Mouse (Mus musculus) lung, postnatal 25 days (tissue): ENCODE measurements around the gene Sprr4.
"Not testable (repeated sequence)": the region's sequence is repeated elsewhere in the genome, so short reads cannot be mapped to it uniquely, and the experiment has no call there.

Source experiments
- DNase-seq: peaks from one replicate; pipeline ENCODE4 v3.0.0; 2022; ENCODE audit warnings: low spot score

The Sprr4 gene

DNA sequence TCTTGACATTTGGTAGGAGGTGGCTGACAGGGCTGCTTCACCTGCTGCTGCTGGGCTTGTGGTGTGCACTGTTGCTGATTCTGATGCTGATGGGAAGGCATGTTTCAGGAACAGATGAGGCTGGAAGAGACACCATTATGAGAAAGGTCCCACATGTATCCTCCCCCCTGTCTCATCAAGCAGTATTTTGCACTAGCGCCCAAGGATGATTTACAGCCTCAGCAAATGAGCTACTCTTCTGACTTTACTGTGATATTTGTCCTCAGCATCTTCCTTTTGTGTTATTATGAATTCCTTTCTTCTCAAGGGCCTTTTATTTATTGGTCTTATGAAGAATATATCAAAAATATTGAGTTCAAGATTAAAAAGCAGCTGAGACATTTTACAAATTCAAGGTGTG lies at the start of gene Sprr4:
Gene Sprr4 (minus strand): TSS at position 101 of the 400 bp plus-strand sequence.
- no peak for DNase-seq

DNA sequence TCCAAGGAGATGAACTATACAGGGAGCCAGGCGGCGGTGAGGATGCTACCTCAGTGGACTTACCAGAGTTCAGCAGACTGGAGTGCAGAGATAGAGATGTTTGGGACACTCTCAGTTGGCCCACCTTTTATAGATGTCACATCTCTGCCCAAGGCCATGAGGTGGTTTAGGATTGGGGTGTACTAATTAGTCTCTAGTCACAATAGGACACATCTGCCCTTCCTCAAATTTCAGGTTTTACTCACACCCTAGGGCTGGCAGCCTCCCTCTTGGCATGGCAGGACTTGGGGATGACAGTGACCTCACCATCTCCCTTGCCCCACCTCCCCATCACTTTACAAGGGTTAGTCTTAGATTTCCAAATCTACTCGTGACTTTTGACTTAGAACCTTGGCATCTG lies 34.1 kb upstream of the Sprr4 start, which contains the start of gene 2310046K23Rik:
Gene 2310046K23Rik (minus strand): TSS at position 101 of the 400 bp plus-strand sequence.
- no peak for DNase-seq

DNA sequence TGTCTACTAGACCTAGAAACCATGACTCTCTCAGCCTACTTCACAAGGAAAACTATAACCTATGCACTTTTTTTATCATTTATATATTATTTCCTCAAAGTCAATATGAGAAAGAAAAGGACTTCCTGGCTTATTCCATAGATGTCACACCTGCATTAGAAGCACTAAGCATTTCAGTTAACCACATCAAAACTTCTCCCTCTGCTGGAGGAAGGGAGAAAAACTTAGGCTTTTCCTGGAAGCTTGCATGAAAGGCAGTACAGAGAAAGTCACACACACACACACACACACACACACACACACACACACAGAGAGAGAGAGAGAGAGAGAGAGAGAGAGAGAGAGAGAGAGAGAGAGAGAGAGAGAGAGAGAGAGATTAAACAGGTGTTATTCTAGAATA lies 12.0 kb upstream of the Sprr4 start:
- no peak for DNase-seq

- no peak for DNase-seq
These were observed 10.5 kb upstream of the Sprr4 start for GRCm38 (mm10) chr3:92510786-92511185.

DNA sequence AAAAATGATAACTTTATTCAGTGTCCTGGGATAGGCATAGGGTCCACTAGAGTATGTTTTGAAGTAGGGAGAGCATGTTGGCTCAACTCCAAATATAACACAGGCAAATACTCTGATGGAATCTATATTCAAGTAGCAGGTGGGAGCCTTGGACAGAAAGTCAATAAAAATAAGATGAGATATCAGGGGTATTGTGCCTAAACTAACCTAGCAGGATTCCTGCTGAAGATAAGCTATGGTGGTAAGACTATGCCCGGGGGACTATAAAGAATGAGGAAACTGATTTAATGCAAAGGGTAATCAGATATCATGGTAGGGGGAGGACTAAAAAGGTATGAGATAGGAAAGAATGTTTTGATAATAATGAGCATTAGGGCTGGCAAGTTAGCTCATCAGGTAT lies 7.9 kb upstream of the Sprr4 start:
- DNase-seq, result no peak

DNA sequence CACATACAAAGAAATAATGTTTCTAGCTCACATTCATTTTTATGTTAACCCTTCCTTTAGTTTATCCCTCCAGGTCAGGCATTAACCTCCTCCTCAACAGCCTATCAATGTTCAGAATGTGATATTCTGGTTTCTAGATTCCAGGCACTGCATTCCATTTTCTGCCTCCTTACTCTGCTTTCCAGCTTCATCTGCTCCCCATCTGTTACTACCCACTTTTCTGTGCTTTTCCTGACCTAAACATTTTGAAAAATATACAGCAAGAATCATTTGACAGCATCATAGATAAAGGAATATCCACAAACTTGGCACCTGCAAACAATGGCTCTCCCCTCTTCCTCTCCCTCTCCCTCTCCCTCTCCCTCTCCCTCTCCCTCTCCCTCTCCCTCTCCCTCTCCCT lies 3.2 kb upstream of the Sprr4 start:
- no peak for DNase-seq

DNA sequence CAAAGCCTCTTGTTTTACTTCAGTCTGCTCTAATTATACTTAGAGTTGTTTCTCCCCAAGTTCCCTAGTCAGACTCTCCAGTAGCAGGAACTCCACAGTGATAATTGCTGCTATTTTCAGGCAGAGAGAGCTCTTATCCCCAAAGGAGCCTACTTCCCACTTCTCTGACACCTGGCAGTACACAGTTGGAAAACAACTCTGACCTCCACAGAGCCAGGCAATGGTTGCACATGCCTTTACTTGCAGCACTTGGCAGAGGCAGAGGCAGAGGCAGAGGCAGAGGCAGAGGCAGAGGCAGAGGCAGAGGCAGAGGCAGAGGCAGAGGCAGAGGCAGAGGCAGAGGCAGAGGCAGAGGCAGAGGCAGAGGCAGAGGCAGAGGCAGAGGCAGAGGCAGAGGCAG lies 10.0 kb downstream of the Sprr4 start:
- DNase-seq, result not testable (repeated sequence)

DNA sequence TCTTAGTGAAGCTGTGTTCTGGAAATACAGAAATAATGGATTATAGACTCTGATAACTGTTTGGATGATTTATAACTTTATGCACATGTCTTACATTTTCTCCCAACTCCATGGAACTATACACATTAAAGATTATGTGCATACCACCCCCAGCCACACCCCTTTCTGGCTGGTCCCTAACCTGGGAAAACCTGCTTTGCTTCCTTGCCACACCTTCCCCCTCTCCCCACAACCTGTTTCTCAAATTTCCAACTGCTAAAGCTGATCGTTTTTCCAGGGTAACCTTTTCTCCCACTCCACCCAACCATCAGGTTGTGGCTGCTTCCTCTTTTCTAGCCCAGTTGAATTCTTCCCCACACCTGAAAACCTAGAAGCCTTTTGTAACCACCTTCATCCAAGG lies 14.0 kb downstream of the Sprr4 start:
- no peak for DNase-seq

DNA sequence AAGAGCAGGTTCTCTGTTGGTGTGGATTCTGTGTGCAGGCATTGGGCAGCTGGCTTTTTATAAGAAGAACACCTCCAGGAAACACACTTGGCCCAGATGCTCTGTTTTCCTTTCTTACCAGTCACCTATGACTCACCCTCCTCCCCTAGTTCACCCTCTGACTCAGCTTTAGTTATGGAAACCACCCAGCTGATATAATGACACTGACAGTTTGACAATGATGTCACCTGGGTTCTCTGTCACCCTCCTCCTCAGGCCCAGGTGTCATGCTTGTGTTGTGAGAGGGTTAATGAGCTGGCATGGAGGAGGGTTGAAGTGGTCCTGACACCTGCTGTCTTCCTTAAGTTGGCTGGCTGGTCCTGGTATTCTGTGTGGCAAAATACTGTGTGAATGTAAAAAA lies 14.4 kb downstream of the Sprr4 start, which contains the start of gene Sprr1a:
Gene Sprr1a (minus strand): TSS at position 33 of the 400 bp plus-strand sequence.
- no peak for DNase-seq

DNA sequence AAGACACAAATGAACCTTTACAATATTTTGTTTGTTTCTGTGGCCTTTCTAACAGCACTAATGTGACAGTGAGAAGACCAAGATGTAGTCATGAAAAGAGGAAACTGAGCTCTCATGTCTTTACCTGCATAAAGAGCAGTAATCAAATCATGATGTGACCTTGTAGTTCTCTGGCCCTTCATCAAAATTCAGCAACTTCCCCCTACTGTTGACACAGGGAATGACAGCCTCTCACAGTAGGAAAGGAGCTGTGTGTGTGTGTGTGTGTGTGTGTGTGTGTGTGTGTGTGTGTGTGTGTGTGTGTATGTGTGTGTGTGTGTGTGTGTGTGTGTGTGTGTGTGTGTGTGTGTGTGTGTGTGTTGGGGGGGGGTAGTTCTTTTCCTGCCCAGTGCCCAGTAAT lies 19.0 kb downstream of the Sprr4 start:
- DNase-seq, result not testable (repeated sequence)

- DNase-seq, result no peak
These were observed 30.2 kb downstream of the Sprr4 start for GRCm38 (mm10) chr3:92470111-92470510.

- no peak for DNase-seq
These were observed 32.9 kb downstream of the Sprr4 start for GRCm38 (mm10) chr3:92467424-92467823.

- no peak for DNase-seq
These were observed 33.7 kb downstream of the Sprr4 start for GRCm38 (mm10) chr3:92466576-92466975.

DNA sequence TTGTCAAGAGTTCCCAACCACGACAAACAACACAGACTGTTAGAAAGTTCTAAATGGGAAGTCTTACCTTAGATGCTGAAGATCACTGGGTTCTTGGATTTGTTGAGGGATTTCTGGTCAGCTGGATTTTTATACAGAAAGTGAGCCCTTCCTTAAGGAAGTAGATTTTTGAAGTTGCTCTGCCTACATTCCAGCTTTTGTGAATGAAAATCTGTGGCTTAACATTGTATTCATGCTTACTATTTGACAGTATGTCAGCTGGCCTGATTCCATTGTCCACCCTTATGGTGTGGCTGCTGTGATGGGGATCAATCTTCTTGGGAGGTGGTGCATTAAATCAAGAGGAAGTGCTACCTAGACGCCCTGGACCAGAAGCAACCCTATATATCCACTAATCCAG lies 41.7 kb downstream of the Sprr4 start, which contains the start of gene Sprr3:
Gene Sprr3 (minus strand): TSS at position 101 of the 400 bp plus-strand sequence.
- no peak for DNase-seq

GRCm38 (mm10) chr3:92455151-92455550 lies 45.1 kb downstream of the Sprr4 start:
- DNase-seq, result no peak
